Mouse (Mus musculus): ENCODE measurements around the gene Trpc3. TPM values are rescaled to one million over a fixed set of nuclear protein-coding genes. Genes with fewer than 3 reads are reported as not detected.

The Trpc3 gene
- 2.1 TPM for polyA plus RNA-seq (2014; fragmentation: Illumina TruSeq; extraction: RNeasy Lipid Tissue Mini Kit (QIAGEN cat#74804); ENCODE audit: low read depth, low replicate concordance)

GRCm38 (mm10) chr3:36689392-36690291 is at the start of gene Trpc3:
Gene Trpc3 (minus strand): TSS chr3:36690167.

DNA sequence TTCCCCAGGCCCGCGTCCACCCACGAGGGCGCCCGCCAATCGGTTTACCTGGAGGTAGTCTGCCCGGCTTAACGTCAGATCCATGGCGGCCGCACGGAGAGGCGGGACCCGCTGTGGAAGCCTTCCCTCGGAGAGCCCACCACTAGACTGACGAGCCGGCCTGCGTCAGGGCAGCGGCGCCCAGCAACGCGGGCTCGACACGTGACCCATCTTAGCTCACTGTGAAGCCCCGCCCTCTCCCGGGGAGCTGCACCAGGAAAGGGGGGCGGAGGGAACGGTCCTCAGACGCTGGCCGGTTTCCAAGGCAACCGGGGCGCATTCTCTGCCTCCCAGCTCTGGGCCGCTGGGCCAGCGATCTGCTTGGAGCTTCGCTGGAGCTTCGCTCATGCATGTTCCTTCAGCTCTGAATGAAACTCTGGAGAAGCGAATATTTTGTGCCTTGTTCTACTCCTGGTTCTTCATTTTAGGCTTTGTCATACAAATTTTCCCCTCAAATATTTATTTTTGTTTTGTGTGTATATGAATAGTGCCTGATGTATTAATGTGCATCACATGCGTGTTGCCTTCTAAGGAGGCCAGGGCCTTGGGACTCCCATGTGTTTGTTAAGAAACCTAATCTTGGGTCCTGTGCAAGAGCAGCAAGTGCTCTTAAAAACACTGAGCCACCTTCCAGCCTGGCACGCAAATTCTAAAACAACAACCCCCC is 76.6 kb downstream of the Trpc3 start, which contains the start of gene Bbs7:
Bbs7 (minus strand) TSS at position 276 of the 706 bp plus-strand sequence.

GRCm38 (mm10) chr3:36571827-36572378 is 118.1 kb downstream of the Trpc3 start, which contains the start of gene Ccna2:
Gene Ccna2 (minus strand): TSS chr3:36572150.

Other genes with a start within 250 kb of the Trpc3 start
- 148 TPM for gene Anxa5, start 214.3 kb downstream of the Trpc3 start, polyA plus RNA-seq (2014; fragmentation: Illumina TruSeq; extraction: RNeasy Lipid Tissue Mini Kit (QIAGEN cat#74804); ENCODE audit: low read depth, low replicate concordance)
- gene 1810062G17Rik, start 214.2 kb downstream of the Trpc3 start, polyA plus RNA-seq (2014; fragmentation: Illumina TruSeq; extraction: RNeasy Lipid Tissue Mini Kit (QIAGEN cat#74804); ENCODE audit: low read depth, low replicate concordance), result not detected
- gene Gm11549, start 168.4 kb downstream of the Trpc3 start, polyA plus RNA-seq (2014; fragmentation: Illumina TruSeq; extraction: RNeasy Lipid Tissue Mini Kit (QIAGEN cat#74804); ENCODE audit: low read depth, low replicate concordance), result not detected
- gene Exosc9, start 137.6 kb downstream of the Trpc3 start, polyA plus RNA-seq (2014; fragmentation: Illumina TruSeq; extraction: RNeasy Lipid Tissue Mini Kit (QIAGEN cat#74804); ENCODE audit: low read depth, low replicate concordance), result 68.2 TPM
- 1.6 TPM for gene Ccna2, start 118.0 kb downstream of the Trpc3 start, polyA plus RNA-seq (2014; fragmentation: Illumina TruSeq; extraction: RNeasy Lipid Tissue Mini Kit (QIAGEN cat#74804); ENCODE audit: low read depth, low replicate concordance)
- 25.1 TPM for gene Bbs7, start 76.7 kb downstream of the Trpc3 start, polyA plus RNA-seq (2014; fragmentation: Illumina TruSeq; extraction: RNeasy Lipid Tissue Mini Kit (QIAGEN cat#74804); ENCODE audit: low read depth, low replicate concordance)
- gene 4932438A13Rik, start 172.9 kb upstream of the Trpc3 start, polyA plus RNA-seq (2014; fragmentation: Illumina TruSeq; extraction: RNeasy Lipid Tissue Mini Kit (QIAGEN cat#74804); ENCODE audit: low read depth, low replicate concordance), result 101 TPM